Mouse (Mus musculus): ENCODE results near the gene Ugcg. TPM values are rescaled to one million over a fixed set of nuclear protein-coding genes. Genes with fewer than 3 reads are reported as not detected.

The Ugcg gene
- polyA plus RNA-seq, 1 experiment from 2014 or later: 12.5 TPM

GRCm38 (mm10) chr4:59228951-59229350 lies 39.9 kb downstream of the Ugcg start:
- no peak overlapping the region for H3K4me2 ChIP-seq
- H3K27ac ChIP-seq (ENCODE audit: poor library complexity, severe bottlenecking): no peak overlapping the region
- H3K36me3 ChIP-seq: peaks cover 10% of the 10 kb centered on the region
- no peak overlapping the region for H3K4me3 ChIP-seq
- ATAC-seq (ENCODE audit: insufficient number of reproducible peaks, low FRiP score): no peak
- no peaks in the 10 kb centered on the region for H3K27me3 ChIP-seq (replicated peaks)
- no peaks in the 10 kb centered on the region for H3K4me1 ChIP-seq (replicated peaks)
- H3K9ac ChIP-seq: no peak overlapping the region
- no peaks in the 10 kb centered on the region for H3K9me3 ChIP-seq (replicated peaks)

- Histone ChIP-seq H3K9ac (no peak overlapping the region), H3K4me2 (no peak overlapping the region), H3K4me1 (replicated peaks) (no peaks in the 10 kb centered on the region), H3K36me3 (no peaks in the 10 kb centered on the region), H3K27me3 (replicated peaks) (no peaks in the 10 kb centered on the region), H3K4me3 (no peak overlapping the region), H3K27ac (ENCODE audit: poor library complexity, severe bottlenecking) (no peak overlapping the region), H3K9me3 (replicated peaks) (no peaks in the 10 kb centered on the region)
- WGBS: 89% methylated on average over 6 of the region's 6 CpGs
- no peak for ATAC-seq (ENCODE audit: insufficient number of reproducible peaks, low FRiP score)
These were observed 42.4 kb downstream of the Ugcg start for GRCm38 (mm10) chr4:59231266-59232055.

- no peak overlapping the region for H3K4me2 ChIP-seq
- peaks cover 7% of the 10 kb centered on the region; the same call in 1 of the 2 replicates for H3K4me1 ChIP-seq (replicated peaks)
- H3K36me3 ChIP-seq: no peaks in the 10 kb centered on the region
- H3K9me3 ChIP-seq (replicated peaks): no peaks in the 10 kb centered on the region
- WGBS: 80% methylated on average over 8 of the region's 10 CpGs
- no peak overlapping the region for H3K27ac ChIP-seq (ENCODE audit: poor library complexity, severe bottlenecking)
- ATAC-seq (ENCODE audit: insufficient number of reproducible peaks, low FRiP score): no peak
- no peak overlapping the region for H3K9ac ChIP-seq
- H3K4me3 ChIP-seq: no peak overlapping the region
- no peaks in the 10 kb centered on the region for H3K27me3 ChIP-seq (replicated peaks)
These were observed 45.0 kb downstream of the Ugcg start for GRCm38 (mm10) chr4:59234014-59234413.

GRCm38 (mm10) chr4:59234451-59235216 lies 45.6 kb downstream of the Ugcg start:
- no peak for ATAC-seq (ENCODE audit: insufficient number of reproducible peaks, low FRiP score)
- no peak overlapping the region for H3K9ac ChIP-seq
- WGBS: 82% methylated on average over 23 of the region's 23 CpGs

GRCm38 (mm10) chr4:59236362-59236761 lies 47.3 kb downstream of the Ugcg start:
- H3K9ac ChIP-seq: no peak overlapping the region
- no peak overlapping the region for H3K4me2 ChIP-seq
- H3K36me3 ChIP-seq: no peaks in the 10 kb centered on the region
- H3K4me3 ChIP-seq: no peak overlapping the region
- H3K4me1 ChIP-seq (replicated peaks): peaks cover 15% of the 10 kb centered on the region
- no peak for ATAC-seq (ENCODE audit: insufficient number of reproducible peaks, low FRiP score)
- H3K27me3 ChIP-seq (replicated peaks): no peaks in the 10 kb centered on the region
- no peak overlapping the region for H3K27ac ChIP-seq (ENCODE audit: poor library complexity, severe bottlenecking)
- WGBS: 86% methylated on average over 3 of the region's 3 CpGs
- no peaks in the 10 kb centered on the region for H3K9me3 ChIP-seq (replicated peaks)

More at GRCm38 (mm10) chr4:59234451-59235216, 45.6 kb downstream of the Ugcg start:
- H3K27me3 ChIP-seq (replicated peaks): no peaks in the 10 kb centered on the region
- peaks cover 11% of the 10 kb centered on the region for H3K4me1 ChIP-seq (replicated peaks)
- H3K27ac ChIP-seq (ENCODE audit: poor library complexity, severe bottlenecking): no peak overlapping the region
- no peaks in the 10 kb centered on the region for H3K36me3 ChIP-seq
- no peaks in the 10 kb centered on the region for H3K9me3 ChIP-seq (replicated peaks)
- no peak overlapping the region for H3K4me2 ChIP-seq
- H3K4me3 ChIP-seq: no peak overlapping the region

- no peaks in the 10 kb centered on the region for H3K36me3 ChIP-seq
- H3K9ac ChIP-seq: no peak overlapping the region
- peak overlapping the region; percentile 70 for H3K27ac ChIP-seq (ENCODE audit: poor library complexity, severe bottlenecking)
- WGBS: 65% methylated on average over 9 of the region's 9 CpGs
- no peaks in the 10 kb centered on the region for H3K9me3 ChIP-seq (replicated peaks)
- H3K4me2 ChIP-seq: no peak overlapping the region
- no peaks in the 10 kb centered on the region for H3K27me3 ChIP-seq (replicated peaks)
- H3K4me3 ChIP-seq: no peak overlapping the region
- H3K4me1 ChIP-seq (replicated peaks): peaks cover 15% of the 10 kb centered on the region
- ATAC-seq (ENCODE audit: insufficient number of reproducible peaks, low FRiP score): no peak
These were observed 49.7 kb downstream of the Ugcg start for GRCm38 (mm10) chr4:59238641-59239311.

GRCm38 (mm10) chr4:59239312-59239728 lies 50.3 kb downstream of the Ugcg start:
- Histone ChIP-seq H3K4me2 (peak overlapping the region; percentile 46), H3K4me1 (replicated peaks) (peaks cover 15% of the 10 kb centered on the region), H3K9ac (no peak overlapping the region), H3K4me3 (no peak overlapping the region), H3K27ac (ENCODE audit: poor library complexity, severe bottlenecking) (no peak overlapping the region), H3K9me3 (replicated peaks) (no peaks in the 10 kb centered on the region), H3K36me3 (no peaks in the 10 kb centered on the region), H3K27me3 (replicated peaks) (no peaks in the 10 kb centered on the region)
- WGBS: 20% methylated on average over 9 of the region's 9 CpGs
- ATAC-seq (ENCODE audit: insufficient number of reproducible peaks, low FRiP score): no peak; the same call in 1 of the 2 replicates

GRCm38 (mm10) chr4:59240160-59240559 lies 51.1 kb downstream of the Ugcg start:
- Histone ChIP-seq H3K9ac (no peak overlapping the region), H3K9me3 (replicated peaks) (no peaks in the 10 kb centered on the region), H3K27ac (ENCODE audit: poor library complexity, severe bottlenecking) (no peak overlapping the region), H3K4me3 (no peak overlapping the region), H3K4me1 (replicated peaks) (peaks cover 20% of the 10 kb centered on the region), H3K36me3 (no peaks in the 10 kb centered on the region), H3K27me3 (replicated peaks) (no peaks in the 10 kb centered on the region), H3K4me2 (no peak overlapping the region)
- ATAC-seq (ENCODE audit: insufficient number of reproducible peaks, low FRiP score): no peak
- WGBS: 95% methylated on average over 9 of the region's 9 CpGs

- Histone ChIP-seq H3K9me3 (replicated peaks) (no peaks in the 10 kb centered on the region), H3K27ac (ENCODE audit: poor library complexity, severe bottlenecking) (no peak overlapping the region), H3K4me2 (no peak overlapping the region), H3K4me1 (replicated peaks) (peaks cover 20% of the 10 kb centered on the region), H3K36me3 (no peaks in the 10 kb centered on the region), H3K9ac (no peak overlapping the region), H3K4me3 (no peak overlapping the region), H3K27me3 (replicated peaks) (no peaks in the 10 kb centered on the region)
- ATAC-seq (ENCODE audit: insufficient number of reproducible peaks, low FRiP score): no peak
- 92% methylated on average over 4 of the region's 4 CpGs for WGBS
These were observed 52.0 kb downstream of the Ugcg start for GRCm38 (mm10) chr4:59241096-59241495.

- peaks cover 20% of the 10 kb centered on the region for H3K4me1 ChIP-seq (replicated peaks)
- WGBS: 93% methylated on average over 3 of the region's 3 CpGs
- no peak for ATAC-seq (ENCODE audit: insufficient number of reproducible peaks, low FRiP score)
- H3K4me3 ChIP-seq: no peak overlapping the region
- H3K9me3 ChIP-seq (replicated peaks): no peaks in the 10 kb centered on the region
- H3K27me3 ChIP-seq (replicated peaks): no peaks in the 10 kb centered on the region
- no peak overlapping the region for H3K4me2 ChIP-seq
- H3K9ac ChIP-seq: no peak overlapping the region
- no peaks in the 10 kb centered on the region for H3K36me3 ChIP-seq
- no peak overlapping the region for H3K27ac ChIP-seq (ENCODE audit: poor library complexity, severe bottlenecking)
These were observed 53.2 kb downstream of the Ugcg start for GRCm38 (mm10) chr4:59242221-59242620.

Data from heart, embryonic 12.5 days (tissue).